8 mouse cellular contexts compared by ENCODE assay signal in the genomic region with DNA sequence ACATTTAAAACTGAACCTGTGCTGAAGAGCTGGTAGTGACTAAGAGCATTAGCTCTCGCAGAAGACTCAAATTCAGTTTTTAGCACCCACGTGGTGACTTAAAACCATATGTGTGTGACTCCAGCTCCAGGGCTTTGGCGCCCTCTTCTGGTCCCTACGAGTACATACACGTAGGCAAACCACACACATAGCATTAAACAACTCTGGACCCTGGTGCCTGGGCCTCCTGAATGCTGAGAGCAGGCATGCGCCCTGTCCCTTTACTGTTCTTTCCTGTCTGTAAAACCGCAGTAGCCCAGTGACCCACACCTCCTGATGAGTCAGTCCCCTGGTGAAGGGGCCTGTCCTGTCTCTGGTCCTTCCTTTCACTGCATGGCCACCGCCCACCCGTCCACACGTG. TPM values are rescaled to one million over a fixed set of nuclear protein-coding genes. Genes with fewer than 3 reads are reported as not detected.
DNase-seq lines count a peak whose midpoint lies in the region; ATAC-seq lines count a peak whose summit lies in the region.

No protein-coding gene starts in this region.

- no peak overlapping the region for H3K4me3 ChIP-seq in limb, embryonic 11.5 days (ENCODE audit: low read depth, low read length)
- H3K4me3 ChIP-seq in limb, embryonic 10.5 days, result no peak overlapping the region

- H3K27me3 ChIP-seq in limb, embryonic 11.5 days (ENCODE audit: control insufficient read depth, insufficient read depth, low read length), result peaks cover 36% of the 10 kb centered on the region
- H3K27me3 ChIP-seq in limb, embryonic 10.5 days (ENCODE audit: low read depth, poor library complexity, severe bottlenecking), result peaks cover 77% of the 10 kb centered on the region

- no peaks in the 10 kb centered on the region for H3K9me3 ChIP-seq in limb, embryonic 11.5 days (ENCODE audit: control insufficient read depth, low read length)
- H3K9me3 ChIP-seq in limb, embryonic 10.5 days (replicated peaks), result no peaks in the 10 kb centered on the region

- DNase-seq in adrenal gland, postnatal 14 days, result peak; percentile 52
- no peak for DNase-seq in adrenal gland, adult 8-10 months
- DNase-seq in limb, embryonic 11.5 days (ENCODE audit: low spot score), result peak; percentile 54
- no peak for DNase-seq in limb, embryonic 10.5 days (ENCODE audit: low spot score)
- DNase-seq in T-cell, adult 2 months (ENCODE audit: low spot score), result peak; percentile 35
- DNase-seq in thymus, postnatal 4 days, result peak; percentile 71
- DNase-seq in urinary bladder, postnatal 4 days (ENCODE audit: low spot score in 2 of 2), result no peak

- H3K27ac ChIP-seq in limb, embryonic 11.5 days (replicated peaks; ENCODE audit: low read depth, low read length), result no peak overlapping the region
- no peak overlapping the region for H3K27ac ChIP-seq in limb, embryonic 10.5 days

- no peaks in the 10 kb centered on the region for H3K4me1 ChIP-seq in limb, embryonic 11.5 days (ENCODE audit: control insufficient read depth, insufficient read depth, low read length)
- peaks cover 21% of the 10 kb centered on the region for H3K4me1 ChIP-seq in limb, embryonic 10.5 days

- 37% methylated on average over 10 of the region's 10 CpGs for WGBS in limb, embryonic 11.5 days
- WGBS in limb, embryonic 10.5 days, result 46% methylated on average over 10 of the region's 10 CpGs

- no peak overlapping the region for H3K9ac ChIP-seq in limb, embryonic 11.5 days (ENCODE audit: low read length)

- no peak overlapping the region for H3K4me2 ChIP-seq in limb, embryonic 11.5 days (ENCODE audit: low read depth, severe bottlenecking)

- no peaks in the 10 kb centered on the region for H3K36me3 ChIP-seq in limb, embryonic 11.5 days (ENCODE audit: control insufficient read depth, insufficient read depth, low read length)
- H3K36me3 ChIP-seq in limb, embryonic 10.5 days, result no peaks in the 10 kb centered on the region

- ATAC-seq in limb, embryonic 11.5 days (ENCODE audit: insufficient number of reproducible peaks, low FRiP score, low TSS enrichment, low read depth), result no peak
- peak; percentile 27 for ATAC-seq in inflammation-experienced regulatory T-cells, adult 6 months

RNA-seq across cellular contexts. Expression of a gene that starts 13.7 kb away (rescaled TPM):
- 0.08 and 0.74 TPM in 2 replicates for total RNA-seq in adrenal gland, postnatal 14 days (2021)
- total RNA-seq in adrenal gland, adult 8-10 months (2022), result under 1 TPM; 0.15 to 0.46 (median 0.22) TPM
- polyA plus RNA-seq in limb, embryonic 11.5 days (2014; fragmentation: Nextera tagmentation; extraction: Ambion mirVana), result 0.67 and 0.99 TPM in 2 replicates
- polyA plus RNA-seq in limb, embryonic 10.5 days (2016; fragmentation: Nextera tagmentation; extraction: Ambion mirVana), result 0.36 and 0.63 TPM in 2 replicates
- polyA plus RNA-seq in inflammation-experienced regulatory T-cells, adult 6 months (2017; shearing (Covaris generic)), result under 1 TPM in 1 of 3 experiments, not detected in 2; 0.12 TPM

RNA-seq across cellular contexts. Expression of a gene that starts 32.1 kb away (rescaled TPM):
- 46.6 and 48.4 TPM in 2 replicates for total RNA-seq in adrenal gland, postnatal 14 days (2021)
- total RNA-seq in adrenal gland, adult 8-10 months (2022), result 10 to 100 TPM; 57.8 to 78.0 (median 72.3) TPM
- polyA plus RNA-seq in limb, embryonic 11.5 days (2014; fragmentation: Nextera tagmentation; extraction: Ambion mirVana), result 22.8 and 24.2 TPM in 2 replicates
- polyA plus RNA-seq in limb, embryonic 10.5 days (2016; fragmentation: Nextera tagmentation; extraction: Ambion mirVana), result 24.3 and 25.1 TPM in 2 replicates
- polyA plus RNA-seq in inflammation-experienced regulatory T-cells, adult 6 months (2017; shearing (Covaris generic)), result 10 to 100 TPM; 13.4 to 17.2 (median 15.1) TPM

Comparison
In these comparisons a context has a peak if more than half of its experiments do, and no peak if none do; other contexts are left out.
1. DNase-seq: peak in adrenal gland, postnatal 14 days (single experiment), limb, embryonic 11.5 days (single experiment), T-cell, adult 2 months (single experiment) and thymus, postnatal 4 days (single experiment); none in adrenal gland, adult 8-10 months (single experiment), limb, embryonic 10.5 days (single experiment) and urinary bladder, postnatal 4 days (0 of 2).